Mouse (Mus musculus) spleen, adult 18-20 months (tissue): ENCODE measurements at regions not wholly inside any gene's neighbourhood (a gene's known extent, or its start where the extent isn't known, plus 50 kb on each side); places are given as distances from the start of the nearest gene placed in this dataset.

Experiments
- DNase-seq, 2 experiments: peaks; one replicate each; pipeline ENCODE4 v3.0.0; 2022; ENCODE audit warnings: mixed read lengths in 2 of 2

- DNase-seq: no peak
These were observed 289.2 kb upstream of the Rnaseh2b start for GRCm38 (mm10) chr14:62003013-62003781.

GRCm38 (mm10) chr14:62003797-62004196, 288.6 kb upstream of the Rnaseh2b start:
- DNase-seq: no peak

- no peak for DNase-seq
These were observed 283.7 kb upstream of the Rnaseh2b start for GRCm38 (mm10) chr14:62008707-62009106.

- DNase-seq: no peak
These were observed 273.6 kb upstream of the Rnaseh2b start for GRCm38 (mm10) chr14:62018804-62019203.

- no peak for DNase-seq
These were observed 271.4 kb upstream of the Rnaseh2b start for GRCm38 (mm10) chr14:62020996-62021395.

- no peak for DNase-seq
These were observed 270.2 kb upstream of the Rnaseh2b start for GRCm38 (mm10) chr14:62022193-62022592.

- DNase-seq: no peak
These were observed 269.4 kb upstream of the Rnaseh2b start for GRCm38 (mm10) chr14:62023022-62023421.

GRCm38 (mm10) chr14:62027751-62028279, 264.6 kb upstream of the Rnaseh2b start:
- DNase-seq: no peak

GRCm38 (mm10) chr14:62030059-62030458, 262.3 kb upstream of the Rnaseh2b start:
- DNase-seq: no peak

GRCm38 (mm10) chr14:62033661-62034060, 258.7 kb upstream of the Rnaseh2b start:
- DNase-seq: no peak

GRCm38 (mm10) chr14:62034664-62035063, 257.7 kb upstream of the Rnaseh2b start:
- DNase-seq: no peak

- DNase-seq: no peak
These were observed 257.0 kb upstream of the Rnaseh2b start for GRCm38 (mm10) chr14:62035416-62035815.

GRCm38 (mm10) chr14:62037514-62037913, 254.9 kb upstream of the Rnaseh2b start:
- DNase-seq: no peak

- no peak for DNase-seq
These were observed 254.5 kb upstream of the Rnaseh2b start for GRCm38 (mm10) chr14:62037917-62038316.

- DNase-seq: peak; percentile 14 to 62
These were observed 249.9 kb upstream of the Rnaseh2b start for GRCm38 (mm10) chr14:62042305-62043116.

GRCm38 (mm10) chr14:62043117-62043422, 249.3 kb upstream of the Rnaseh2b start:
- DNase-seq: no peak

- no peak for DNase-seq
These were observed 241.4 kb upstream of the Rnaseh2b start for GRCm38 (mm10) chr14:62050941-62051340.

GRCm38 (mm10) chr14:62051923-62052322, 240.5 kb upstream of the Rnaseh2b start:
- DNase-seq: no peak

GRCm38 (mm10) chr14:62053004-62053403, 239.4 kb upstream of the Rnaseh2b start:
- DNase-seq: no peak

GRCm38 (mm10) chr14:62057096-62057495, 235.3 kb upstream of the Rnaseh2b start:
- DNase-seq: no peak

- no peak for DNase-seq
These were observed 234.3 kb upstream of the Rnaseh2b start for GRCm38 (mm10) chr14:62058100-62058499.

- DNase-seq: no peak
These were observed 221.2 kb upstream of the Rnaseh2b start for GRCm38 (mm10) chr14:62071140-62071539.

GRCm38 (mm10) chr14:62084047-62084446, 208.3 kb upstream of the Rnaseh2b start:
- no peak for DNase-seq

GRCm38 (mm10) chr14:62088174-62088573, 204.2 kb upstream of the Rnaseh2b start:
- no peak for DNase-seq
